Comparison of ENCODE assay signal across 8 mouse cellular contexts in genomic region chr9:121759091-121760081, GRCm38 (mm10). TPM values are rescaled to one million over a fixed set of nuclear protein-coding genes. Genes with fewer than 3 reads are reported as not detected.
DNase-seq lines count a peak whose midpoint lies in the region; ATAC-seq and TF ChIP-seq lines count a peak whose summit lies in the region.

Gene Zfp651, plus strand, starts transcription at chr9:121759330.

- H3K27ac ChIP-seq in ES-Bruce4 (ENCODE audit: insufficient read depth, low read length) = no peak within 1 kb of the TSS
- peak within 1 kb of the TSS; percentile 38 for H3K27ac ChIP-seq in embryonic fibroblast, embryonic 13.5 days (ENCODE audit: insufficient read depth, low read length)
- H3K27ac ChIP-seq in heart, embryonic 12.5 days (ENCODE audit: poor library complexity, severe bottlenecking) = peak within 1 kb of the TSS; percentile 95
- peak within 1 kb of the TSS; percentile 93 for H3K27ac ChIP-seq in kidney, embryonic 16.5 days (ENCODE audit: low read length)
- no peak within 1 kb of the TSS for H3K27ac ChIP-seq in liver, adult 2 months (replicated peaks; ENCODE audit: insufficient read depth, low read depth, low read length)
- peak within 1 kb of the TSS; percentile 92 for H3K27ac ChIP-seq in neural tube, embryonic 11.5 days (ENCODE audit: low read depth, low read length)

- H3K36me3 ChIP-seq in ES-Bruce4 (ENCODE audit: control insufficient read depth, insufficient read depth, low read length, poor library complexity, severe bottlenecking) = peaks cover 6% of the 10 kb centered on the region
- peaks cover 44% of the 10 kb centered on the region for H3K36me3 ChIP-seq in heart, embryonic 12.5 days
- H3K36me3 ChIP-seq in kidney, embryonic 16.5 days (ENCODE audit: insufficient read depth, low read length) = peaks cover 37% of the 10 kb centered on the region
- peaks cover 23% of the 10 kb centered on the region for H3K36me3 ChIP-seq in liver, adult 2 months (ENCODE audit: control insufficient read depth, insufficient read depth, low read length)
- peaks cover 16% of the 10 kb centered on the region for H3K36me3 ChIP-seq in neural tube, embryonic 11.5 days (ENCODE audit: control insufficient read depth, insufficient read depth, low read length)

- no peaks in the 10 kb centered on the region for H3K27me3 ChIP-seq in ES-Bruce4 (ENCODE audit: control insufficient read depth, insufficient read depth, low read length, poor library complexity, severe bottlenecking)
- H3K27me3 ChIP-seq in heart, embryonic 12.5 days (replicated peaks) = no peaks in the 10 kb centered on the region
- no peaks in the 10 kb centered on the region for H3K27me3 ChIP-seq in kidney, embryonic 16.5 days (ENCODE audit: insufficient read depth, low read length)
- no peaks in the 10 kb centered on the region for H3K27me3 ChIP-seq in liver, adult 2 months (ENCODE audit: control insufficient read depth, insufficient read depth, low read length)
- H3K27me3 ChIP-seq in neural tube, embryonic 11.5 days (ENCODE audit: control insufficient read depth, insufficient read depth, low read length) = no peaks in the 10 kb centered on the region

- peak; percentile 72 to 83 for DNase-seq in adrenal gland, postnatal 36 days
- no peak for DNase-seq in liver, adult 2 months (ENCODE audit: extremely low read depth, low read depth, low spot score)
- DNase-seq in neural tube, embryonic 11.5 days (ENCODE audit: low spot score) = peak; percentile 89
- DNase-seq in natural killer cell, adult 2 months (ENCODE audit: low spot score in 2 of 2) = no peak

- peak within 1 kb of the TSS; percentile 87 for H3K9ac ChIP-seq in ES-Bruce4 (ENCODE audit: low read depth, poor library complexity, severe bottlenecking)
- peak within 1 kb of the TSS; percentile 94 for H3K9ac ChIP-seq in heart, embryonic 12.5 days
- peak within 1 kb of the TSS; percentile 94 for H3K9ac ChIP-seq in kidney, embryonic 16.5 days (replicated peaks; ENCODE audit: low read length)
- H3K9ac ChIP-seq in liver, adult 2 months (ENCODE audit: low read depth, low read length) = peak within 1 kb of the TSS; percentile 56
- H3K9ac ChIP-seq in neural tube, embryonic 11.5 days (ENCODE audit: low read length) = peak within 1 kb of the TSS; percentile 92

- no peak for TF ChIP-seq POLR2A in ES-Bruce4 (IDR thresholded peaks at IDR 0.05; ENCODE audit: insufficient read depth, low read length)
- TF ChIP-seq POLR2A in embryonic fibroblast, embryonic 13.5 days (IDR thresholded peaks at IDR 0.05; ENCODE audit: low read depth, low read length) = peak; percentile 75
- no peak for TF ChIP-seq POLR2A in liver, adult 2 months (IDR thresholded peaks at IDR 0.05; ENCODE audit: extremely low read depth, insufficient read depth, low read length)

- no peak for TF ChIP-seq EP300 in ES-Bruce4 (IDR thresholded peaks at IDR 0.05; ENCODE audit: insufficient read depth, low read depth, low read length)

- H3K4me3 ChIP-seq in ES-Bruce4 (ENCODE audit: low read depth, low read length) = peak within 1 kb of the TSS; percentile 76
- peak within 1 kb of the TSS; percentile 63 for H3K4me3 ChIP-seq in embryonic fibroblast, embryonic 13.5 days (ENCODE audit: insufficient read depth, low read length)
- peak within 1 kb of the TSS; percentile 85 for H3K4me3 ChIP-seq in heart, embryonic 12.5 days
- peak within 1 kb of the TSS; percentile 85 for H3K4me3 ChIP-seq in kidney, embryonic 16.5 days (ENCODE audit: low read length)
- peak within 1 kb of the TSS; percentile 55 for H3K4me3 ChIP-seq in liver, adult 2 months (ENCODE audit: insufficient read depth, low read depth, low read length)
- peak within 1 kb of the TSS; percentile 92 for H3K4me3 ChIP-seq in neural tube, embryonic 11.5 days (ENCODE audit: low read depth, low read length)

- peak; percentile 78 for ATAC-seq in heart, embryonic 12.5 days (ENCODE audit: insufficient number of reproducible peaks, low FRiP score)
- ATAC-seq in kidney, embryonic 16.5 days (ENCODE audit: low FRiP score, low TSS enrichment) = peak; percentile 80
- ATAC-seq in neural tube, embryonic 11.5 days (ENCODE audit: insufficient read depth, low FRiP score, low TSS enrichment) = peak; percentile 77

- no peak for TF ChIP-seq CTCF in ES-Bruce4 (IDR thresholded peaks at IDR 0.05; ENCODE audit: low read depth, low read length)
- no peak for TF ChIP-seq CTCF in embryonic fibroblast, embryonic 13.5 days (IDR thresholded peaks at IDR 0.05; ENCODE audit: borderline replicate concordance, insufficient read depth, low read length)
- TF ChIP-seq CTCF in liver, adult 2 months (IDR thresholded peaks at IDR 0.05; ENCODE audit: low read depth, low read length) = no peak

- H3K4me1 ChIP-seq in ES-Bruce4 (ENCODE audit: control insufficient read depth, insufficient read depth, low read length) = peaks cover 3% of the 10 kb centered on the region
- peaks cover 12% of the 10 kb centered on the region for H3K4me1 ChIP-seq in embryonic fibroblast, embryonic 13.5 days (ENCODE audit: control insufficient read depth, insufficient read depth, low read length)
- H3K4me1 ChIP-seq in heart, embryonic 12.5 days (replicated peaks) = peaks cover 35% of the 10 kb centered on the region
- peaks cover 18% of the 10 kb centered on the region for H3K4me1 ChIP-seq in kidney, embryonic 16.5 days (ENCODE audit: insufficient read depth, low read length)
- peaks cover 12% of the 10 kb centered on the region for H3K4me1 ChIP-seq in liver, adult 2 months (ENCODE audit: control insufficient read depth, insufficient read depth, low read length)
- H3K4me1 ChIP-seq in neural tube, embryonic 11.5 days (ENCODE audit: control insufficient read depth, insufficient read depth, low read length) = peaks cover 20% of the 10 kb centered on the region

- peak within 1 kb of the TSS; percentile 85 for H3K4me2 ChIP-seq in heart, embryonic 12.5 days
- peak within 1 kb of the TSS; percentile 98 for H3K4me2 ChIP-seq in kidney, embryonic 16.5 days (replicated peaks; ENCODE audit: low read depth, low read length)
- H3K4me2 ChIP-seq in neural tube, embryonic 11.5 days (ENCODE audit: low read depth) = peak within 1 kb of the TSS; percentile 99

- H3K9me3 ChIP-seq in ES-Bruce4 (replicated peaks; ENCODE audit: control insufficient read depth, insufficient read depth, low read length, poor library complexity, severe bottlenecking) = no peaks in the 10 kb centered on the region
- no peaks in the 10 kb centered on the region for H3K9me3 ChIP-seq in heart, embryonic 12.5 days (replicated peaks)
- no peaks in the 10 kb centered on the region for H3K9me3 ChIP-seq in kidney, embryonic 16.5 days (ENCODE audit: low read length)
- H3K9me3 ChIP-seq in neural tube, embryonic 11.5 days (ENCODE audit: control insufficient read depth, low read length) = no peaks in the 10 kb centered on the region

- WGBS in heart, embryonic 12.5 days = 1% methylated on average over 94 of the region's 97 CpGs
- WGBS in kidney, embryonic 16.5 days = under 1% methylated on average over 88 of the region's 97 CpGs
- 2% methylated on average over 97 of the region's 97 CpGs for WGBS in liver, adult 2 months
- under 1% methylated on average over 64 of the region's 97 CpGs for WGBS in neural tube, embryonic 11.5 days

- no peaks in the 10 kb centered on the region for H3K79me2 ChIP-seq in liver, adult 2 months (ENCODE audit: control insufficient read depth, insufficient read depth, low read length)

RNA-seq across cellular contexts. Expression of gene Zfp651, which starts in this region (rescaled TPM):
- polyA plus RNA-seq in ES-Bruce4 (2011; ENCODE audit: insufficient read depth, insufficient read length, low read depth, missing spikeins) = 5.9 and 6.5 TPM in 2 replicates
- total RNA-seq in adrenal gland, postnatal 36 days (2021) = 10 to 100 TPM; 40.5 to 49.7 TPM
- polyA plus RNA-seq in embryonic fibroblast, embryonic 13.5 days (2011; ENCODE audit: insufficient read length, low read depth, missing spikeins) = 30.4 and 36.6 TPM in 2 replicates
- 12.5 and 14.9 TPM in 2 replicates for polyA plus RNA-seq in heart, embryonic 12.5 days (2016; fragmentation: Nextera tagmentation; extraction: Ambion mirVana)
- polyA plus RNA-seq in kidney, embryonic 16.5 days (2015; fragmentation: Nextera tagmentation; extraction: Ambion mirVana) = 8.1 and 9.5 TPM in 2 replicates
- total RNA-seq in liver, adult 2 months (2014; rRNA removed) = 0.27 and 0.37 TPM in 2 replicates
- 0.62 and 1.2 TPM in 2 replicates for polyA plus RNA-seq in liver, adult 2 months (2012; rRNA removed)
- 6.7 and 7.0 TPM in 2 replicates for polyA plus RNA-seq in neural tube, embryonic 11.5 days (2014; fragmentation: Nextera tagmentation; extraction: Ambion mirVana)

Comparison
In these comparisons a context has a peak if more than half of its experiments do, and no peak if none do; other contexts are left out.
1. RNA of gene Zfp651 (total RNA-seq): 40.5 to 49.7 TPM in adrenal gland, postnatal 36 days; 0.27 to 0.37 TPM in liver, adult 2 months; every median in the first group is over 10 times any median in the second.
2. H3K27ac ChIP-seq: peak in embryonic fibroblast, embryonic 13.5 days (single experiment), heart, embryonic 12.5 days (single experiment), kidney, embryonic 16.5 days (single experiment) and neural tube, embryonic 11.5 days (single experiment); none in ES-Bruce4 (single experiment) and liver, adult 2 months (single experiment).
3. DNase-seq: peak in adrenal gland, postnatal 36 days (2 of 2) and neural tube, embryonic 11.5 days (single experiment); none in liver, adult 2 months (single experiment) and natural killer cell, adult 2 months (0 of 2).
4. Peak in every context shown above with its lines, with median percentiles within 50 percentile points of each other: H3K4me3 ChIP-seq, H3K9ac ChIP-seq, ATAC-seq and H3K4me2 ChIP-seq.